Mouse (Mus musculus) retina, postnatal 7 days (tissue): Measurements from ENCODE around the gene Kdm8.

Experiments used
- DNase-seq: peaks from one replicate; pipeline ENCODE4 v3.0.0-alpha.2; 2012; ENCODE audit warnings: low read depth, low spot score

Kdm8 gene

DNA sequence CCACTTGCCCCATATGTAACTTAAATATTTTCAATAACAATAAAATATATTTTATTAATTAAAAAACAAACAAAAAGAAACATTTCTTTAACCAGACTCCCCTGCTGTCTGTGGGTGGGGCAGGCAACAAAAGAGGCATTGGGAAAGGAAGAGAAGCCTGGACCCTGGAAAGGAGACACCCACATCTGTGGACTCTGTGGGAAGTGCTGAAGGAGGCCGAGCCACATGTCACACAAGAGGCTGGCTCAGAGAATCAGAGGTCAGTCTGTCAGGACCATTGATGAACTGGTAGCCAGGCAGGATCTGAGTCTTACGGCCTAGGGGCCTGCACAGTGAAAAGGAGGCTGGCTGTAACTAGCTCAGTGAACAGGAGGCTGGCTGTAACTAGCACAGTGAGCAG lies 17.7 kb downstream of the Kdm8 start:
- no peak for DNase-seq

- peak; percentile 60 for DNase-seq
These were observed 25.5 kb downstream of the Kdm8 start for GRCm38 (mm10) chr7:125469937-125470336.

GRCm38 (mm10) chr7:125470901-125471300 lies 26.4 kb downstream of the Kdm8 start:
- DNase-seq, result no peak

GRCm38 (mm10) chr7:125471991-125472741 lies 27.7 kb downstream of the Kdm8 start:
- peak; percentile 56 for DNase-seq

DNA sequence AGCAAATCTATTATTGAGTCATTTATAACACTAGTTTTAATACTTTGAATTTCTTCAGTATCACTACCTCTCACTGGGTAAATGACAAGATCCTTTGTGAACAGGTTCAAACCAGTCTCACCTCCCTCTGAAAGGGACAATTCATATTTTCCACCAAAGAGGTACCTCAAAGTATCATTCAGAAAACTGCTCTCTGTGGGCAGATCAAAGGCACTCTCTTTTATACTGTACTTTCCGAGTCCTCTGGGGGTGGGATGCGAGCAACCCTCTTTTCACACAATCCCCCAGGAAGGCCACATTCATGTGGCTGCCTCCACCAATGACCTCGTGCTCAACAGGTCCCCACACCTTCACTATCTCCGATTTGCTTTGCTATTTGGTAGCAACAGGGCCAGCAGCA lies 30.1 kb downstream of the Kdm8 start:
- no peak for DNase-seq

- no peak for DNase-seq
These were observed 31.2 kb downstream of the Kdm8 start for GRCm38 (mm10) chr7:125475601-125476251.

- DNase-seq, result no peak
These were observed 34.0 kb downstream of the Kdm8 start for GRCm38 (mm10) chr7:125478391-125478984.

DNA sequence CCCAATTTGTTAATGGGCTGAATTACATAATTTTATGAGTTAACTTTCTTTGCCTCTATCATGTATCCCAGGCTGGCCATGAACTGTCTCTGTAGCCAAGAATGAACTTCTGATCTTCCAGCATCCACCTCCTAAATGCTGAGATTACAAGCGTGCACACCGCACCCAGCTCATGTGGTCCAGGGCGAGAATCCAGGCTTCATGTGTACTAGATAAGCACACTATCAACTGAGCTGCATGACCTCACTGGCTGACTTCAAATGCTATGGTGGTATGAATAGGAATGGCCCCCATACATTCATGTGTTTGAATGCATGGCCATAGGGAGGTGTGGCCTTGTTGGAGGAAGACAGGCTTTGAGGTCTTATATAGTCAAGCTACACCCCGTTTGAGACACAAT lies 36.0 kb downstream of the Kdm8 start:
- no peak for DNase-seq

DNA sequence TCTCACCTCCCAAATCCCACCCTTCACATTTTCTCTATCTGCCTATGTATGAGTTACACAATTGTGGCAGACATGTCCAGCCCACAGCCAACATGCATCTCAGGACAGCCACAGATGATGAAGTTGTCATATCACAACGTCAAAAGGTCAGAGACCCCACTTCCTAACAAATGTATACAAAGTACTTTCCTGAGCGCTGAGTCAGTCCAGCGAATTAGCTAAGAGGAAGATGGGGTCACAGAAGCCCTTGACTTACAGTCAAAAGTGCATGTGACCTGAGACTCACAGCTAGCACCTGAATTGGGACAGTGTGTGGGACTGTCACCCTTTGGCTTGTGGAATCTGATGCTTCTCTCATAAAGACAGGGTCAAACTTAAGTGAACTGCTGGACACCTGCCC lies 37.9 kb downstream of the Kdm8 start:
- no peak for DNase-seq

DNA sequence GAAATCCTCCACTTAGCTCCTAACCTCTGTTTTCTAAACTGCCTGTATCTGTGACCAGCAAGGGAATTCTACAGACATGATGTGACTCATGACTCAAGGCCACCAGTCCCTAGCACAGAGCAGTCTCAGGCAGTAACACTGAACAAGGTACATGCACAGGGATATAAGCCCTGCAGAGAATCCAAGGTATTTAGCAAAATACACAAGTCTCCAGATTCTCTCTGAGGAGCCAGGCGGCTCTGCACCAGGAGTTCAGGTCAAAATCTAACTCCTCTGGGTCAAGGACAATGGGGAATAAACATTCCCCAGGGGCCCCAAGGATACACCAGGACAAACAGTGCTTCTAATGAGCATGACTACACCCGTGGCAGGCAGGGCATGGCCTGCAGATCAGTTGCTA lies 38.4 kb downstream of the Kdm8 start:
- no peak for DNase-seq

- no peak for DNase-seq
These were observed 40.3 kb downstream of the Kdm8 start for GRCm38 (mm10) chr7:125484791-125485190.

DNA sequence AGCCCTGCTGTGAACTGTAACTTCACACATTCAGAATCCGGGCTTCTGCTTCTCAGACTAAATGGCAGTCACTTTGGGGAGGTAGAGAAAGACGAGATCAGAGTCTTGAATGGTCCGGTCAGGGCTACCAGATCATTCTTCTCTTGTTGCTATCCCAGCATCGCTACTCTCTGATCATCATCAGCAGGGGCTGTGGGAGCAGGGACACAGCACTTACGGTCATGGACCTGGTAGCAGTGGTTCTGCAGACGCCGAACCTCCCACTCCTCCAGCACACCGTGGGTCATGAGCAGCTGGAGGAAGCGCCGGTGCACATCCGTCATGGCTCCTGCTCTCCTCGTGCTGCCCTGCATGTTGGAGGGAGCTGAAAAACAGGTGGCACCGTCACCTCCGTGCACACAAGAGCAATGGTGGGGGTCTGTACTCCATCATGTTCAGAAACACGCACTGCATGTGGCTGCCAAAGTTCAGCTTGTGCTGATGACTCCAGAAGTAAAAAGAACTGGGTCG lies 41.7 kb downstream of the Kdm8 start:
- no peak for DNase-seq

DNA sequence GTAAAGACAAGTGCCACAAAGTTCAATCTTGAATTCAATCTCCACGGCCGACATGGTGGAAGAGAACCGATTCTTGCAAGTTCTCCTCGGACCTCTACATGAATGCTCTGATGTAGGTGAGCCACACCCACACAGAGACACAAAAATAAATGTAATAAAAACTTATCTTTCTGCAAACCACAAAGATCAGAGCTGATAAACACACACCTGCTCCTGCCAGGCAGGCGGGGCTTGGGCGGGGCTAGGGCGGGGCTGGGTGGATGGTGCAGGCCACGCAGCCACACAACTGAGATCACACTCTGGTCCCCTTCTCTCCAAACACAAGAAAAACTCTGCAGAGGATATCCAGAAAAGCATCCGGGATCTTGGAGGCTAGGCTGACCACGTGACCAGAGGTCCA lies 42.6 kb downstream of the Kdm8 start:
- no peak for DNase-seq

DNA sequence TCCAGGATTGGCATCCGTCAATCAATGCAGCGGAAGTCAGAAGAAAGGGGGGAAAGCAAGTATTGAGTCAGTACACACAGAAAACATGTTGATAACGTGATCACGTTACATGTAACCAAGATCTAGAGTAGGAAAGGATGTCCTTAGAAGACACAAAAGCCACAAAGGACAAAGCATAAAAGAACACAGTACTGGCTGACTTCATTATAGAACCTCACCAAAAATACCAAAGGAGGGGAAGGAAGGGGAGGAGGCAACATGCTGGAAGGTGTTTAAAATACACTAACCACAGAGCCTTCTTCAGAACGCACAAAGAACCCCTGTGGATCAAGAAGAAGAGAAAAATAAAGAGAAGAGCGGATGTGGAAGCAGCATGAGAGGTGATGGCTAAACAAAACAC lies 44.2 kb downstream of the Kdm8 start:
- DNase-seq, result no peak

- no peak for DNase-seq
These were observed 45.2 kb downstream of the Kdm8 start for GRCm38 (mm10) chr7:125489636-125490035.

- DNase-seq, result peak; percentile 84
These were observed 46.7 kb downstream of the Kdm8 start, which contains the start of gene Nsmce1 for GRCm38 (mm10) chr7:125490947-125491735. TSS of gene Nsmce1 (minus strand) at chr7:125491596.

DNA sequence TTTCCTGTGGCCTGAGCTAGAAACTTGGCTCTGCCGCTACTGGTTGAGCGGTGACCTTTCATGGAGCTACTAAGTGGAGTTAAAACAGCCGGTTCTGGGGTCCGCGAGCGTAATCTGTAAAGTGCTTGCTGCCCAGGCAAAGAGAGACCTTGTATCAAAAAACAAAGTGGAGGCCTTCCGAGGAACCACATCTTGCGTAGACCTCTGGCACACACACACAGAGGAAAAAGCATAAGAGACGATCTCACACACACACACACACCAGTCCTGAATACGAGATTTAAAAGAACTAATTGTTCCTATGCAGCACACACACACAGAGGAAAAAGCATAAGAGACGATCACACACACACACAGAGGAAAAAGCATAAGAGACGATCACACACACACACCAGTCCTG lies 47.3 kb downstream of the Kdm8 start:
- no peak for DNase-seq

- no peak for DNase-seq
These were observed 48.1 kb downstream of the Kdm8 start for GRCm38 (mm10) chr7:125492551-125492950.

GRCm38 (mm10) chr7:125495864-125496440 lies 51.5 kb downstream of the Kdm8 start:
- DNase-seq, result no peak

GRCm38 (mm10) chr7:125499927-125500868 lies 55.7 kb downstream of the Kdm8 start:
- no peak for DNase-seq
